Mouse (Mus musculus) c-Kit-positive CD71-positive TER-119-negative erythroid progenitor cells, embryonic 14.5 days (primary cell): ENCODE measurements at regions not wholly inside any gene's neighbourhood (a gene's known extent, or its start where the extent isn't known, plus 50 kb on each side); places are given as distances from the start of the nearest gene placed in this dataset.

ENCODE experiments used
- DNase-seq: peaks from one replicate; pipeline ENCODE4 v3.0.0-alpha.2; 2013; ENCODE audit warnings: low read depth

DNA sequence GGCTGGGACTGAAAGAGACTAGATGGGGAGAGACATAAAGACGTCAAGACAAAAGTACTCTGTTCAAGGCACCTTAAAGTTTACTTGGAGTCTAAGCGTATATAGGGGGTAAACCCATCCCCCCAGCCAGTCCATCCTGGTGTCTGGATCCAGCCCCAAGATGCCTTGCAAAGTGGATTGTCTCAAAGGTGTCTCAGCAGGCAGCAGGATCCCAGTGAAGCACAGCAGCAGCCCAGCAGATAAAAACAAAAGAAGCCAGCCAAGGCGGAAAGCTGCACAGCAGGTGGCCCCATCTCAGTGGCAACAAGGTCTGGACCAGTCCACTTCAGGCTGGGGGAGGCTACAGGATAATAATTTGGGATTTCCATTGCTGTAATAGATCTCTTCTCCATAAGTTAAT, 72.0 kb upstream of the Col5a2 start:
- DNase-seq, result no peak

GRCm38 (mm10) chr1:45580466-45580865, 77.4 kb upstream of the Col5a2 start:
- DNase-seq, result no peak

DNA sequence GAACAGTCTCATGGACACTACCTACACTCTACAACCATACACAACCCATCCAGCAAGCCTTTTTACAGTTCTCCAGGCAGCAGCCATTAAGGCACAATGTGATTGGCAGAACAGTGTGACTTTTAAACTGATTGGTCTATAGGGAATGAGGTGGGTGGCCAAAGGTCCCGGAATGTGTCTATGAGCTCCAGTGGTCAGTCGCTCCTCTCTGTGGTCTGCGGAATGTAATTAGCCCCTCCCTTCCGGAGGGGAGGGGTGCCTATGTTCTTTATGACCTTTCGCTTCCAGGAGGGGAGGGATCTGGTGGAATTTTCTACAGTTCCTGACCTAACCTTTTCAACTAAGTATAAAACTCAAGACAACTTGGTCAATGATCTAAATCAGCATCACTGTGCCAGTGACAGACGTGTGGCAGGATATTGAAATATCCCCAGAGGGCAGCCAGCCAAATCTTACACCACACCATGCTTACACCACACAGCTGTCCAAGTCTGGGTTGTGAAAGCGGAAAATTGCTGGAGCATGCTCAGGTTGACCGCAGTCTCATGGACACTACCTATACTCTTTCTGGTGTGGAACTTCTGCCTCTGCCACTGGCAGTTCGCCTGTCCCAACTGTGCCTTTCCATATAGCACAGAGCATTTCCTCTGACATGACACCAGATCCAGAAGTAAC, 84.4 kb upstream of the Col5a2 start:
- DNase-seq, result no peak

DNA sequence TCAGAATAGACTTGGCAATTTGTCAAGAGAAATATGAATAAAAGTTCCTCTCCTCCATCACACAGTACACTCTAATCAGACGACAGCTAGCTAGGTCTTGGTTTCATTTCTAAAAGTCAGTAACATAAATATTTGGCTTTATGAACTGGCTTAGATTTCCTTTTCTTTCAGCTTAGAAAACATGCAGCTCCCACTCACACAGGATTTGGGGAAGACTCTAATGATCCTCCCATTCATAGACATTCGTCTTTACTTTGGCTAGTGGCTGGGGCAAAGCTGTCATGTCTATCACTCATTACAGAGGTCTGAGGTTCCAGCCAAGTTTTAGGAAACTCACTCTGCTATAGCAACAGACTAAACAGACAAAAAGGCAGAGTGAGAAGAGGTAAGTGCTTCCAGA, 94.2 kb upstream of the Col5a2 start:
- no peak for DNase-seq

GRCm38 (mm10) chr1:45599421-45599820, 96.3 kb upstream of the Col5a2 start:
- no peak for DNase-seq

DNA sequence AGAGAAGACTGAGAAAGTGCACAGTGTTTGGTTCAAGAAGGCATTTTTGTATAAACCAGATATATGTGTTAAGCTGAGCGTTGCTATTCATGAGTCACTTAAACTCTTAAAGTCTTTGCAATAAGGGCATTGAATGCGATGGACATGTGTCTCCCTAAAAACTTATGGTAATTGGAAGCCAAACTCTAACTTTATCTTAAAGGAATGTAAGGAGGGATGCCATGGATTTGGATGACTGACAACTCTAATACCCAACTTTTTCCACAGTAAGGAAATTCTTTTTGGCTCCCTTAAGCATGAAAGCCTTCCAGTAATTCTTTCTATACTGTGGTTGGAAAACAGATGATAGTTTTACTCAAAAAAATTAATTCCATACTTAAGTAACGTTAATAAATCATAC, 96.9 kb upstream of the Col5a2 start:
- DNase-seq, result no peak

DNA sequence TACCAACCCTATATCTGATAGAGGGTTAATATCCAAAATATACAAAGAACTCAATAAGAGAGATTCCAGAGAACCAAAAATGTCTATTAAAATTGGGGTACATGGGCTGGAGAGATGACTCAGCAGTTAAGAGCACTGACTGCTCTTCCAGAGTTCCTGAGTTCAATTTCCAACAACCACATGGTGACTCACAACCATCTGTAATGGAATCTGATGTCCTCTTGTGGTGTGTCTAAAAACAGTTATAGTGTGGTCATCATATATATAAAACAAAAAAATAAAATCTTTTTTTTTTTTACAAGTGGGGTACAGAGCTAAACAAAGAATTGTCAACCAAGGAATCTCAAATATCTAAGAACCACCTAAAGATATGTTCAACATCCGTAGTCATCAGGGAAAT, 102.5 kb upstream of the Col5a2 start:
- DNase-seq, result no peak

- no peak for DNase-seq
Observed at GRCm38 (mm10) chr1:45608316-45608715, 105.2 kb upstream of the Col5a2 start.

DNA sequence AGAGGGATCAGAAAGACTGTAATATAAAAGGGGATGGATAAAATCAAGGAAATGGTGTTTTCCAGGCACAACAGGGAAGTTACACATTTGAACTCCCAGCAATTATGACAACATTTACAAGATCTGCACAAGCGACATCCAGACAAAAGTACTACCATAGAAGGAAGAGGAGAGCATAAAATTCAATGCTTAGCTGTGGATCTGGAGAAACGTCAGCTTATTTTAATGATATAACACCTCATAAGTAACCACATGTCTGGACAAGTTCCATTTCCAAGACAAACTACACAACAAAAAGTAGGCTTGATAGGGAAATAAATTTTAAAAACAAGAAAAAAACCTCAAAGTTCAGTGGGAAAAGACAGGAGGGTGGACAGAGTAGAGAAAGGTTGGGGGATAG, 115.9 kb upstream of the Col5a2 start:
- DNase-seq, result no peak

GRCm38 (mm10) chr1:45625921-45626320, 122.8 kb upstream of the Col5a2 start:
- no peak for DNase-seq

GRCm38 (mm10) chr1:45626733-45627132, 123.7 kb upstream of the Col5a2 start:
- no peak for DNase-seq

- peak; percentile 1 for DNase-seq
Observed at GRCm38 (mm10) chr1:45627840-45628239, 124.8 kb upstream of the Col5a2 start.

DNA sequence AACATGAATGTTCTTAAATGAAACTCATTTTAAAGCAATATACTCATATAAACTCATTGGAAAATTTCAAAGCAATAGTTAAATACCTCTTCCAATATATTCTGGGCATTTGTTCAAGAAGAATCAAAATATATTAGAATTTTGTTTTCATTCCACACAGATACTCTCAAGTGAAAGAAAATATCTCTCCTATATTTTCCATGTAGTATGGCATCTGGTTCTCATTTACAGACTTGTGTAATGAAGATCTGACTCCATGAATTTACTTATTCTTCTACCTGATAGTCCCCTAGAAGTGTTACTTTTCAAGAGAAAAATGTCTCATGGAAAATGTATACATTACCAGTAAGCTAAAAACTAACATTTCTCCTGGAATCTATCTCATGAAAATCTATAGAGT, 144.2 kb upstream of the Col5a2 start:
- DNase-seq, result no peak

- DNase-seq, result no peak
Observed at GRCm38 (mm10) chr1:45653248-45653647, 141.7 kb upstream of the Wdr75 start.

GRCm38 (mm10) chr1:45663882-45664520, 131.0 kb upstream of the Wdr75 start:
- no peak for DNase-seq

DNA sequence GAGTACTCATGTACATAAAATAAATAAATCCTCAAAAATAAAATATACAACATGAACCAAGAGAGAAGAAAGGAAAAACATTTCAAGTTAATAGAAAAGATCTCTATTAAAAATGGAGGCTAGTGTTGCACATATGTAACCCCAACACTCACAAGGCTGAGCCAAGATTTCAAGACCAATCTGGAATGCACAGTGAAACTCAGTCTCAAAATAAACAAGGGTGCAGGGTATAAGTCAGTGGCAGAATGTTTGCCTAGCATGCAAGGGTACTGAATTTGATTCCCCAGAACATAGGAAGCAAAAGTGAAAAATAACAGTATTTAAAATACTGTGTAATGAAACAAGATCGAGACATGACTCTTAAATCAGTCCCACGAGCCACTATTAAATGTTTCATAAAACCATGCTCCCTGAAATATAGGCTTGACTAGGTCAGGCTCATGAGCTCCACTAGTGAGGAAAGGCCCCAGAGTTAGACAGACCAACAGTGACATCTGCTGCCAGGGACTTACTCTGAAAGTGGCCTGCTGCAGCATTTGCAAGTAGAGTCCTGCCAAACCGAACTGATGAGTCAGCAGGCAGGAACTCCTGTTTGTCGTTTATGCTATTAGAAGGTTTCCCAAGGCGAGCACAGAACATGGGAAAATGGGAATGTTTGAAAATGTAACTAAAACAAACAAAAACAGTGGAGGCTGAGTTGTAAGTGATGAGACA, 122.4 kb upstream of the Wdr75 start:
- DNase-seq, result no peak

GRCm38 (mm10) chr1:45675771-45676439, 119.1 kb upstream of the Wdr75 start:
- DNase-seq, result no peak

DNA sequence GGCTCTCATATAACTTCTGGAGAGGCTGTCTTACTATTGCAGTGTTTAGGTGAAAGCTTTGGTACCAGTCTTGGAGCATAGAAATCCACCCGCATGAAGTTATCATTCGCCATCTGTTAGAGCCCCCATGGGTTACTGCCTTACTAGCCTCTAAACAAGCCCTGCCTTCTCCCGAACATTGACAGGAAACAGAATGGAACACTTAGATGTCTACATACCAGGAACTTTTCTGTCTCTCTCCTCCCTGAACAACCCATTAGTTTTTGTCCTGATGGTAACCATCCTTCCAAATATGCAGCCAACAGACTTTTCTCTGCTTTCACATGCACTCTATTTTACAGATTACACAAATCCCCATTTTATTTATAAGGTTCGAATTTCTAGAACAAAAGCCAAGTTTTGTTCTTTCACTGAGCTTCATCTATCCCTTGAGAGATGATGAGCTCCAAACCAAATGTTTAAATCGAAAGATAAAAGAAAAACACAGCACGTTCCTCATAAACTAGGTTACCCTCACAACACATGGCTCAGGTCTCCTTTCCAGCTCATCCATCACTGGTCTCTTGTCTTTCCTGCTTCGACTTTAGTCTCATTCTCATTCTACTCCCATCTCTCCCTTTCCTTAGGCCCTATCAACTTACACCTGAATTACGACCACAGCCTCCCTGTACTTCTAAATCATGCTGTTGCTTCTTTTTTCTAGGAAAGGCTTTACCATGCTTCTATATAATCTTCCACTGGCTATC, 114.8 kb upstream of the Wdr75 start:
- DNase-seq, result no peak

- DNase-seq, result no peak
Observed at GRCm38 (mm10) chr1:45700893-45701292, 94.1 kb upstream of the Wdr75 start.

- no peak for DNase-seq
Observed at GRCm38 (mm10) chr1:45701516-45701915, 93.5 kb upstream of the Wdr75 start.

GRCm38 (mm10) chr1:45723369-45723768, 71.6 kb upstream of the Wdr75 start:
- DNase-seq, result no peak

DNA sequence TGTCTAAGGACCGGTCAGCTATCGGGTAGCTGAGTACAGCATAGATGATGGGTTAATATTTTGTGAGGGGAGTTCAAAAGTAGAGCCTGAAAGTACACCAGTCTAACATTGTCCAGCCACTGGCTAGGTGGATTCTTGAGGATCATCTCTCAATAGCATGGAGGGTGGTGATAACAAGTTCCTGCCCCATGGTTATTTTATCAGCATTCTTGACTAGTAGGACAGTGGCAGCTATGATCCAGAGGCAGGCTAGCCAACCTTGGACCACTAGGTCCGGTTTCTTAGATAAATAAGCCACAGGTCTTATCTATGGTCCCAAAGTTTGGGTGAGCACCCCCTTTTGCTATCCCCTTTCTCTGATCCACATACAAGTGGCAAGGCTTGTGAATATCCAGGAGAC, 62.0 kb upstream of the Wdr75 start:
- DNase-seq, result no peak
